Mouse (Mus musculus) stomach, postnatal 0 days (tissue): ENCODE measurements around the gene Ralb.

Experiments used
- CTCF ChIP-seq: IDR thresholded peaks from 2 replicates; pipeline ENCODE4 v1.5.1; 2016; ENCODE audit warnings: antibody characterized with exemption, low read depth, mild to moderate bottlenecking, moderate library complexity
- EP300 ChIP-seq: optimal IDR thresholded peaks from 2 replicates; pipeline ENCODE3; 2016; ENCODE audit warnings: antibody characterized with exemption

- TF ChIP-seq CTCF (no peak), EP300 (no peak)
These were observed 36.4 kb upstream of the Ralb start for GRCm38 (mm10) chr1:119540836-119541557.
